Mouse (Mus musculus) heart, postnatal 4 days (tissue): Measurements from ENCODE around the gene Kif13a. TPM values are rescaled to one million over a fixed set of nuclear protein-coding genes. Genes with fewer than 3 reads are reported as not detected.

Source experiments
- DNase-seq: peaks from one replicate; pipeline ENCODE4 v3.0.0; 2021
- total RNA-seq, 2 experiments: library from RNA; stranded (reverse); gene quantifications; 2 replicates each; pipeline ENCODE4 v1.2.3; 2021

Kif13a gene
- total RNA-seq, 2 experiments from 2014 or later, result 110 to 116 TPM

GRCm38 (mm10) chr13:46883381-46883780 lies 46.3 kb downstream of the Kif13a start:
- DNase-seq, result peak; percentile 80

DNA sequence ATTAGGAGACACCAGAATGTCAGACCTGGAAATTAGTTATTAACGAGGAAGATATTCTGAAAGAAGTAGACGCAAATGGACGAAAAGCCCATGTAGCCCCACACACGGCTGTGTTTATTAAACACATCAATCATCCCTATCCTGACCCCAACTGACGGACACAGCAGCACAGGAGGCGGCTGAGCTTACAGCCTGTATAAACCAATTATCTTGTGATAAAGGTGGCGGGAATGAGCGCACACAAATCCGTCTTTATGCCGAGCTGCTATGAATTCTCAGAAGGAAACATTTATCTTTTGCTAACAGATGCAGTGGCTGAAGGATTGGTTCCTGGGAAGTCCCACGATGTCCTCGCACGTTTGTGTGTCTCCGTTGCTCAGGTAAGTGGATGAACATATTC lies 48.9 kb downstream of the Kif13a start:
- no peak for DNase-seq

DNA sequence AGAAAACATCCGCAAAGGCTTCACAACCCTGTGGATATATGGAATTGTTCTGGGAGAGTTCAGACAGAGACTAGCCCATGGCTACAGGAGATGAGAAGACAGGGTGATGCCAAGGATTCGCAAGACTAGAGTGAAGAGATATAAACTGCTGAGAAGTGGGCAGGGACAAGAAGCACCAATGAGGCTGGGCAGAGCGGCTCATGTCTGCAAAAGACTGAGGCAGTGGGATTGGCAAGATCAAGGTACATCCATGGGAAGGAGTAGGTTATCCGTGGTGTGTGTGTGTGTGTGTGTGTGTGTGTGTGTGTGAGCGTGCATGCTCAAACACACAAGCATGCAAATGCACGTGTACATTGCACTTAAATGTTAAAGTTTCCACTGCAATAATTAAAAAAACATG lies 49.4 kb downstream of the Kif13a start:
- DNase-seq, result no peak

DNA sequence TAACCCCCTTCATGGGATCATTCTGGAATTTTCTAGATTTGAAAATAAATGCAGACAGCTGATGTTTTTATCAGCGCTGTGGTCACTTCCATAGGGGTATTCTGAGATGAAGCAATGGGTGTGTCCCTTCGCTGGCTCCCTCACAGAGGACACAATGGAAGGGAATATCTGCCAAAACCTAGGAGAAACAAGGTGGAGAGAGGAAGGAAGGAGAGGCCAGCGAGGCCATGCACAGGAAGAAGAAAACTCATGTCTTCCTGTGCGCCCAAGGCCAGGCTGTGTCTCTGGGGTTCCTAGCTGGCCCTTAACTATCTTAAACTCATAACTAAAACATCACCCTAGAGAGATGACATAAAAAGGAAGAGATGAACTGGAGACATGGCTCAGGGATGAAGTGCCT lies 52.6 kb downstream of the Kif13a start:
- no peak for DNase-seq

DNA sequence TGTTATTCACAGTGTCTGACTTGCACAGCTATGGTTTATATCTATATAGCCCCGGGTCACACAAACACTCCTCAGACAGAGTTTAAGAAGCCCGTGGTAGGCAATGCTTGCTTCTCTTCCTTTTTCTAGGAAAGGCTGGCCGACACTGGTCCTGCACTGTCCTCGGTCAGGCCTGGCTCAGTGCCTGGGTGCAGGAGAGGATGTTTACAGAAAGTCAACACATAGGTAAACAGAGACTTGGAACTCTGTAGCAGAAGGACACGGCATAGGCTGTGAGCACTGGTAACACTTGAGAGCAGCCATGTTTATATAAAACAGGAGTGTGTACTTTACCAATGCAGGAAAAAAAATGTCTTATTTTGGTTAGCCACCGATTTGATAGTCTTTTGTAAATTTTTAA lies 54.3 kb downstream of the Kif13a start:
- DNase-seq, result no peak

DNA sequence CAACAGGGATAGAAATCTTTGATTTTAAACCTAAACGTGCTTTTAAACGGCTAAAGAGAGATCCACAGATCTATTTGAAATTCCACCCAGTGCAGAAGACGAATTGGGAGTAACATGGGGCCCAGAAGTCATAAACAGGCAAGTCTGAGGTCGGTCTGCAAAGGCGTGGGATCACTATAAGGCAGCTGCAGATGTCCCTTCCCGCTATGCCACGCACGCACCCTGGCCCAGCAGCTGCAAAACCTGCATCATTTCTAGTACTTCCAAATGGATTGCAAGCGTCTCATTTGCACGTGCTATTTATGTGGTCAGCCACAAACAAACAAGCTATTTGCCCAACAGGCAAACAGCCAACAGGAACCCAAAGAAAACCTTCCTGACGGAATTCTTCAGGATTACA lies 56.9 kb downstream of the Kif13a start:
- DNase-seq, result no peak

DNA sequence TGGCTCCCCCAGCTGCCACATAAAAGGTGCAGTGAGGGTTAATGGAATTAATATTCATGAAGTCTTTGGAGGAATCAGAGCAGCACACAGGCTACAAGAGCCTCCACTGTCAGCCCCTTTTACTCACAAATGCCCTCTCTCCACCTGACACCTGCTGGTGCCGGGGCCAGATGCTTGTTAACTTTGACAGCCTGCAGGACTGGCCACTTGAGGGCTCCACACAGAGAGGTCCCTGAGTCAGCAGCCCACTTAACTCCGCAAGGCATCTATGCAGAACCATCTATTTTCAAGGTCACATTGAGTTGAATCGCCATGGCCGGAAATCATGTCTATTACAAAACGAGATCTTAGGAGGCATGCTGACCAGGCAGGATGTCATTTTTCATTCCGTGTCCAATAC lies 57.5 kb downstream of the Kif13a start:
- peak; percentile 47 for DNase-seq

DNA sequence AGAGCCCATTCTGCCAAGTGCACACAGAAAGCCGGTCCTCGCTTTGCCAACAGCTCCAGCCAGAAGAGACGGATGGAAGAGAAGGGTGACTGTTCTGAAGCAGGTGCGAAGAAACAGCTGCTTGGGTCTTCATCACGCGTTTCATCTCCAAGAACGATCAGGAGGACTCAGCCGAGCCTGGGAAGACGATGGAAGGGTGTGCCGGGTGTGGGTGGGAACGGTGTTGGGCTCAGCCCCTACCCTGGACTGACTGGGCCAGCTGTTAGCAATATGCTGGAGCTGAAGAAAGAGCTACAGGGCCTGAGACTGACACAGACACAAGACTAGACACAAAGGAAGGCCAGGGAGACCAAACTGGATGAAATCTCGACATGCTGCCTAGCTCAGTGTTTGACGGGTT lies 60.2 kb downstream of the Kif13a start:
- DNase-seq, result no peak

DNA sequence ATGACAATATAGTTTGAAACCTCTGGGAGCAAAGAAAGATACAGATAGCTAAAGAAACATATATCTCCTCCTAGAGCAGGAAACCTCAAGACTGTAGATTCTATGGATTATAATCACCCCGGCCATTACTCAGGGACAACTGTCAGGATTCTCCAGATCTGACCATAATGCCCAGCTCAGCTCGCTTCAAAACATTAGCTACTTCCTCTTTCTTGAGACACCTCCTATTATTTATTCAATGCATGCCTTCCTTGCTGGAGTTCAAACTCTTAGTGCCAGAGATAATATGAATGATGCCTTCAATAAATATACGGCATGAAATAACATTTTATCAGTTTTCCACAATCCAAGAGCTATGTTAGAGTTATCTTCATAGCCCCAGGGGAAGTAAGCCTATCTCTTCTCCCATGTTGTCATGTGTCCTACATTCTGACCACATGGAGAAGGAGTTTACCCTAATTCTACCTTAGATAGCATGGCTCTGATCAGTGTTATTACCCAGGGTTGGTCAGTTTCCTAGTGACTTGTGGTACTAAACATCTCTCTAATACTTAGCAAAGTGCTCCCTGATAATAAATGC lies 66.4 kb downstream of the Kif13a start:
- no peak for DNase-seq

- DNase-seq, result no peak
Observed at GRCm38 (mm10) chr13:46859876-46860275, 69.8 kb downstream of the Kif13a start.

- no peak for DNase-seq
Observed at GRCm38 (mm10) chr13:46859173-46859572, 70.5 kb downstream of the Kif13a start.

DNA sequence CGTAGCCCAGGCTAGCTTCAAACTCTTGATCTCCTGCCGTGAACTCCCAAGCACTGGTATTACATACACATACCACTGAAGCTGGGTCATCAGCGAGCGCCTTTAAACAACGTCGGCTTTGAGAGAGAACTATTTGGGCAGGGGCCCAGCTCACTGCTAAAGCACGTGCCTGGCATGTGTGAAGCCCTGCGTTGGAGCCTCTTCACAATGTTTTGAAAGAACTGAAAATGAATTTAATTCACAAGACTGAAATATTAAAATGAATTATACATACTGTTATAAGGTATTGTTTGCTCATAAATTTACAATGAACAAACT lies 70.9 kb downstream of the Kif13a start:
- peak; percentile 43 for DNase-seq

GRCm38 (mm10) chr13:46858143-46858834 lies 71.4 kb downstream of the Kif13a start:
- DNase-seq, result no peak

DNA sequence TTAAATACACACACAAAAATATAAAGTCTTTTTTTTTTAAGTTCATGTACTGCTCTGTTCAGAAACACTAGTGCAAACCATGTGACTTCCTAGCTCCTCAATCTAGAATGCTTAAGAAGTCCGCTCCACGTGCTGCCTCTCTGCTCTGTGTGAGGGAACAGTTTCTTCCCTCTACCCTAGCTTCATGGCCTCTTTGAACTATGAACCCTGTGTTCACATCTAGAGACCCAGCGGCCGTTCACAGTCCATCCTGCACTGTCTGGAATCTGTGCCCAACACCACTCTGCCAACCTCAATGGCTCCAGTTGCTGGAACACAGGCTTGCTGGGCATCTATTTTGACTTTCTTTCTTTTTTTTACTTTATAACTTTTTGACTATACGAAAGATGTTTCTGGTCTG lies 75.2 kb downstream of the Kif13a start:
- no peak for DNase-seq

DNA sequence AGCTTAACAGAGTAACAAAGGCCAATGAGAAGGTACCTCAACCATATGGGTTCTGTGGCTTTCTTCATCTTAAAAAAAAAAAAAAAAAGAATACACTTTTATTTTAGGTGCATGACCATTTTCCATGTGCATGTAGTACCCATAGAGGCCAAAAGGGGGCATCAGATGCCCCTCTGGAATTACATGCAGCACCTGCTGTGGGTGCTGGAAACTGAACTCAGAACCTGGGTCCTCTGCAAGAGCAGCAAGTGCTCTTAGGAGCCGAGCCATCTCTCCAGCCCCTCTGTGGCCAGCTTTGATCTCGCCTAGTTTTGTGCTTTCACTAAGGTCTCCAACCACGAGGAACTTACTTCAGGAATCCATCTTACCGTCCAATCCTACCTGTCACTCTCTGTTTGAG lies 77.2 kb downstream of the Kif13a start:
- no peak for DNase-seq

- no peak for DNase-seq
Observed at GRCm38 (mm10) chr13:46845456-46845855, 84.2 kb downstream of the Kif13a start.

- no peak for DNase-seq
Observed at GRCm38 (mm10) chr13:46844561-46845235, 85.0 kb downstream of the Kif13a start.

DNA sequence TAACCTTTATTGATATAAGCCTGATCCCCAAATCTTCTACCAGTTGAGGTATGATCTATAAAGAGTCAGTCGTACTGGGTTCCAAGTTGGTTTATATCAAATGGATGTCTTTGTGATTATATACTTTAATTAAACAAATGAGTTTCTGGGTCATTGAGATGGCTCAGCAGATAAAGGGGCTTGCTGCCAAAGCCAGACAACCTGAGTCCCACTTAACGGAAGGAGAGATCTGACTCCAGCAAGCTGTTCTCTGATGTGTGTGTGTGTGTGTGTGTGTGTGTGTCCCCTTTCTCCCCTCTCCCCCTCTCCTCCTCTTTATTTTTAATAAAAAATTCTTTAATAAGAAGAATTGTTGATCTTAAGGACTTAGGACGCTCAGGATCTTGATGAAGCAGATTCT lies 86.0 kb downstream of the Kif13a start:
- no peak for DNase-seq

DNA sequence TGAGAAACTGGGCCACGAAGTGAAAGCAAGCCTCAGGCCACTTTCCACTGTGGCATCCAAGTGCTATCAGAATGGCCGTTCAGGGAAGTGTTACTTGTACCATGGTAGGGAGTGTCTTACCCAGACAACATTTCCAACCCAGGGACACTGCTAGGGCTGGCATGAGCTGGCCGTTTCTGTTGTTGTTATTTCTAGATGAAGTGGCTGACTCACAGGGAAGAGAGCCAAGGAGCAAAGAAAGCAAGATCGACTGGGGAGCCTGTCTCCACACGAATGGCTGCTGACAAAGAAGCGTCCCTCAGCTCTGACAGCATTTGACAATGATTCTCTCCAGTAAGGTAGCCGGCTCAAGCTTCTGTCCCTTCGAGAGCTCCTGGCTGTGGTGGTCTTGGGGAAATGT lies 87.5 kb downstream of the Kif13a start:
- DNase-seq, result peak; percentile 50

DNA sequence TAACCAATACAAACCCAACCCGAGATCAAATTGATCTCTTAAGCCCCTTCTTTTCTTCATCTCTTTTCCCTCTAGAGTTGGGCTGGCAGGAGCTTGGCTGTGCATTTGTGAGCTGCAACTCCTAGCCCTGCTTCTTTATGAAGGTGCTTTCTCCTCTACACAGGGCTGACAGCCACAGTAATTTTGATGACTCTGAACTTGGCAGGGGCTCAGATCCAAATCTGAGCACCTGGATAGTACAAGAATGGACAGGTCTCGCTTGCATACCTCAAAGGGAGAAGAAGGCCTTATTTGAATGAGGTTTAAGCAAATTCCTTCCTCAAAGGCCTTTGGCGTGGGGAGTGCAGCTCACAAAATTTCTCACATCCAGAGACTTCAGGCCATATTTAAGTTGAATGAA lies 88.0 kb downstream of the Kif13a start:
- DNase-seq, result no peak

GRCm38 (mm10) chr13:46840676-46841075 lies 89.0 kb downstream of the Kif13a start:
- no peak for DNase-seq

DNA sequence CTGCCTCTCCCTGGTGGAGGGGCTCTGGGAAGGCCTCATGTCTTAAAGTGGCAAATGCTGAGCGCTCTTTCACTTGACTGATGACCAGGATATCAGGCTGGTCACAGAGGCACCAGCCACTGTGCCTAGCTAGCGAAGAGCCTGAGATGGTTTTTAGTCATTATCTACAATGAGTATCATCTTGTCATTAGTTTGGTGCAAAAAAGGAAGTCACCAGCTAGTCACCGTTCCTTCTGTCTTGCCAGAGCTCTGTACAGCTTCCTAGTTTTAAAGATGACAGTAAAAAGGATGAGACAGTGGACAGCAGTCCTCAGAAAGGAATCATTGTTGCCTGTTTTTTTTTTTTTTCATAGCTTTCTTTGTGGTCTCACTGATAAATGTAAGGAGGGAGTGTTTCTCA lies 90.4 kb downstream of the Kif13a start:
- no peak for DNase-seq

- DNase-seq, result peak; percentile 54
Observed at GRCm38 (mm10) chr13:46838551-46838950, 91.1 kb downstream of the Kif13a start.

- no peak for DNase-seq
Observed at GRCm38 (mm10) chr13:46835351-46835750, 94.3 kb downstream of the Kif13a start.
